Mouse (Mus musculus): ENCODE measurements around the gene Cldn18.

Cldn18 gene

GRCm38 (mm10) chr9:99717134-99717533, at the start of gene Cldn18:
Cldn18 (minus strand) TSS chr9:99717267.
- no peak for DNase-seq

- DNase-seq = peak; percentile 81
Measured at GRCm38 (mm10) chr9:99763530-99763929, 46.5 kb upstream of the Cldn18 start.

- DNase-seq = peak; percentile 34
Measured at GRCm38 (mm10) chr9:99750272-99750671, 33.2 kb upstream of the Cldn18 start.

DNA sequence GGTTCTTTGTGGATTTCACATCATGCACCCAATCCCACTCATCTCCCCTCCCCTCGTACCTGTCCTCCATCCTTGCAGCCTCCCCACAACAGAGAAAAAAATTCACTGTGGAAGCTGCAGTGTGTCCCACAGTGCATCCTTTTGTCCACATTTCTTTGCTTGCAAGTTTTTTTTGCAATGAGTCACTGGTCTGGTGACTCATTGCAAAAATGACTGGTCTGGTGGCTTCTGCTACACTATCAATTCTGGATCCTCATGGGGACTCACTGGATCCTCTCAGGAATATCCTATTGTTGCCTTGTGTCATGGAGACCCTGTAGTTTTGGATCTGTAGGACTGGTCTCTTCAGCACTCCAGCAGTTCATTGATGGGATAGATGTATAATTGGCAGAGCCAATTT, 31.2 kb upstream of the Cldn18 start:
- DNase-seq = no peak

- DNase-seq = no peak
Measured at GRCm38 (mm10) chr9:99747731-99748130, 30.7 kb upstream of the Cldn18 start.

DNA sequence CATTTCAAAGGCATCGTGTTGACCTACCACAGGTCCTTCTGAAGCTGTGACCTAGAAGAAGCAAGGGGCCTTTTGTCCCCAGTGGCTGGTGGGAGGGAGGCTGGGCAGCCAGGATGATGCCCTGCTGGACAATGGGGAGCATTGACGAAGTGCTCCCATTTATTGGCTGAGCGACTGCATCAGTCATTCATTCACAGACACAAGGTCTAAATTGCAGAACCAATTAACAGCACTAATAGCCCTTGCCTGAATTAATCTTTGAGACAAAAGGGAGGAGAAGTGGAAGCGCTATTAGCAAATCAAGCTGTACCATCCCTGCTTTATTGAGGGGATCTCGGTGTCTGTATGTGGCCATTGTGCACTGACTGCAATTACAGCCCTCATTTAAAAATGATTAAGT, 27.5 kb upstream of the Cldn18 start:
- peak; percentile 98 for DNase-seq

DNA sequence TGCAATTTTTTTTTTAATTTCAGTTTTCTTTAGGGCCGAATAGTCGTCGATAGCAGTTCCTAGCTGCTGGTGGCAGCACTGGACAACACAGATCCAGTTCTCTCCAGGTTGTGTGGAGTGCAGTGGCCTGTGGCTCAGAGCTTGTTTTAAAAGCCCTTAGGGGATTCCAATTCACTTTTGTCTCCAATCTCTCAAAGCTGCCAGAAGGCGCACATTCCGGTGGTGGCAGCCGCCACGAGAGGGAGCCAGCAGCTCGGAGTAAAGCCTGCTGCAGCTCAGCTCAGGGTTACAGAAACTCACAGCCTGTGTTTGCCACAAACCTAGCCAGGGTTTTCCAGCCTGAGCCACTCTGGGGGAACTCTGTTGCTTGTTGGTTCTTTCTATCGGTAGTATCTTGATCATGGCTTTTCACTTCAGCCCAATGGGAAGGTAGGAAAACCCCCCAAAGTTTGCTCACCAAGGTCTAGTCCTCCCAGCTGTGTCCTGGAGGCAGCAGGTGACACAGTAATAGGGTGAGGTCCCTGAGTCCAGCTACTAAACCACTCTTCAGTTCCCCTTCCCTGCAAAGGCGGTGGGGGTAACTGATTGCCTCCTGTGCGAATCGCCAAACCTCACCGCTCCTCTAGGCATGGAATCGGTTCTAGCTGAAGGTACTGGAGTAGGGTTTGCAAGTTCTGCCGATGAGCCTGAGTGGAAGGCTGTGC, 13.0 kb upstream of the Cldn18 start:
- peak; percentile 84 for DNase-seq

DNA sequence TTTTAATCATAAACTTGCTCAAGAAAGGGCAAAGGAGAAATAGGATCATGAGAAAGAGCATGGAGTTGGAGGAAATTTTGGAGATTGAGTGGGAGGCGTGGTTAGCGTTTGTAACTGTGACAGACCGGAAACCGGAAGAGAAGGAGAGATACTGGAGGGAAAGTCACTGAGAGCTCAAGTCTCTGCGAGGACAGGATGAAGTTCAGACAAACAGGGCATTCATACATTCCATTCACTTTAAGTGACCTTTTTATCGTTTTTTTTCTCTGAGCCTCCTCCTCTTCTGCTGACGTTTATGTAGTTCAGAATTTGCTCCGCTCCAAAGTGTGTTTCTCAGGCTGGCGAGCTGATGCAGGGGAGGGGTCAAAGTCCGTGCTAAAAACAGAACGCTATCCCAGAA, 10.8 kb upstream of the Cldn18 start:
- no peak for DNase-seq

- DNase-seq = no peak
Measured at GRCm38 (mm10) chr9:99725278-99725677, 8.2 kb upstream of the Cldn18 start.

DNA sequence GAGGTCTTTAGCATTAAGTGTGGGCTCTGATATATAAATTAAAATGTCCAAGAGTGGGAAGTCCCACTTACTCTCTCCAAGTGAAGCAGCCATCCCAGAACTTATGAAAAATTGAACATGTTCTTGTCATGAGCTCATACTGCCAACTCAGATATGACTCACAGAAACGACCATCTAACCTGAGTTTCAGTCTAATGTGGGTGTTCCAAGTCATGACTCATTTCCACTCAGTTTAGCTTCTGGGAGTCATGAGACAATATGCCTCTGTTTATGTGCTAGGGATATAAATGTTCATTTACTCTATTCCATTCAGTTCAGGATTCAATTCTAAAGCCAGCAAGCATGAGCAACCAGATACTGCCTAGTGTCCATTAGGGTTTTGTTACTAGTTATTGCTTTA, 2.9 kb upstream of the Cldn18 start:
- no peak for DNase-seq

DNA sequence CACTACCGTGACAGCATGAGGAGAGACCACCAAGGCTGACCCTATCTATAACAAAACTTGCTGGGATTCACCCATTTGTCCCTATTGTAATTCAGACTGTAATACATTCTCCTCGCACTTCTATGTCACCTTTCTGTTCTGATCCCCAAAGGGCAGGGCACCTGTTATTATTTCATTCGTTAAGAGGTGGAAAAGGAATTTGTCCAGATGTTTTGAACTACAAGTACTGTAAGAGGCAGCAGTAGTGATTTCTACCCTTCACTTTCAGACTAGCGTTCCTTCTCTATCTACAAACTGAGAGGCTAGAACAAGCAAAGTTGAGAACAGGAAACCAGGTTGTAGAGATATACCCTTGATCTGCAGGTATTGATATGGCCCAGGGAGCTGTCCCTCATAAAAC, 6.8 kb downstream of the Cldn18 start:
- DNase-seq = no peak

- no peak for DNase-seq
Measured at GRCm38 (mm10) chr9:99709588-99710248, 7.3 kb downstream of the Cldn18 start.

DNA sequence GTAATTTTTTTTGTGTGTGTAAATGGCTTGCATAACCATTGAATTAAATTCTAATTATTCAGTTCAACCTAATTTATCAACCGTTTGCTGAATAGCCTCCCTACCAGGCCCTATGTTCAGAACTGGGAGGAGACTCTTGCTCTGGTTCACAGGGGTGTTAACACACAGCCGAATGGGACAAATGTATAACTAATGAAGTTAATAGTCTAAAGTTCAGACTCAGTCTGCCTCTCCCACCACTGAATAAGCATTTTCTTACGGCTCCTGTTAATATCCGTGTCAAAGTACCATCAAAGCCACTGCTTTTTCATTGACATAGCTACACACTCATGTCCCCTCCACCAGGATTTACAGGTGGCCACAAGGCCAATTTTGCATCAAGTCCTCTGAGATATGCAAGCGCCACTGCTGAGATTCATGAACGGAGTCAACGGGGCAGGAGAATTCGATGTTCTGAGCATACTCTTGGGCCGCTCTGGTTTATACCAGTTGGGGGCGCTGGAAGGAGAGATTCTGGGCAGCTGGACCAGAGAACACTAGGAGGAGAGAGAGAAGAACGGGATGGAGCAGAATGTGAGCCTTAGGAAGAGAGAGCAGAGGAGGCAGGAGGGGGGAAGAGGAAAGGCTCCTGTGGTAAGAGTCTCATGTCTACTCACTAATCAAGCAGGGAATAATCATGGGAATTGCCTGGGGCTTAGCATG, 9.5 kb downstream of the Cldn18 start:
- DNase-seq = peak; percentile 9

DNA sequence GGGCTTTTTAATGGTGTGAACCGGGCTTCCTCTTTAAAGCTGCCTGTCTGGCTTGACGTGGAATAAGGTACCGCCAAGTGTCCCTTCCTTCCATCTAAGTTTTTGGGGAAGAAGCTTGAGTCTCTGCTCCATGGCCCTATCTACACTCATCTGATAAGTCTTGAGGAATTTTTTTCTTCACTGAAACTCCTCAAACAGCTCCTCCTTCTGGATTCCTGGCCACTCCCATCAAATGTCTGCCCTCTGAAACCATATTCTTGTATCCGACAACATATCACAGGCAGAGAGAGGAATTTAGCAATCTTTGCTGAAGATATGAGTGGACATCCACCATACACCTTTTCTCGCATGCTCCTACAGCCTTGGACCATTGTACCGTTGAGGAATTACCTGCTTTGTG, 10.8 kb downstream of the Cldn18 start:
- no peak for DNase-seq

DNA sequence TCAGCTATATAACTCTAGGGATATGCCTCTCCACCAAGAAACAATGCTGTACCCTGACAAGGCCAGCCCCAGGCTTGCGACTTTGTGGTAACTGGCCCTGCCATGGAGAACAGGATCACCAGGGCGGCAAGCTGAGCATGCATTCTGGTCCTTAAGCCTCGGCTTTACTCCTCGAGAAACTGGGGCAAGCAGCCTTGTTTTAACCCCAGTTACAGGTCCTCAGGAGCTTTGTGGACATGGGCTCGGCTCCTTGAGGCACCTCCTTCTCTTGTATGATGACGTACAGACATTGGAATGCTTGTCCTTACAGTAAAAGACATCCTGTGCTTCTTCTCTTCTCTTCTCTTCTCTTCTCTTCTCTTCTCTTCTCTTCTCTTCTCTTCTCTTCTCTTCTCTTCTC, 13.4 kb downstream of the Cldn18 start:
- no peak for DNase-seq

DNA sequence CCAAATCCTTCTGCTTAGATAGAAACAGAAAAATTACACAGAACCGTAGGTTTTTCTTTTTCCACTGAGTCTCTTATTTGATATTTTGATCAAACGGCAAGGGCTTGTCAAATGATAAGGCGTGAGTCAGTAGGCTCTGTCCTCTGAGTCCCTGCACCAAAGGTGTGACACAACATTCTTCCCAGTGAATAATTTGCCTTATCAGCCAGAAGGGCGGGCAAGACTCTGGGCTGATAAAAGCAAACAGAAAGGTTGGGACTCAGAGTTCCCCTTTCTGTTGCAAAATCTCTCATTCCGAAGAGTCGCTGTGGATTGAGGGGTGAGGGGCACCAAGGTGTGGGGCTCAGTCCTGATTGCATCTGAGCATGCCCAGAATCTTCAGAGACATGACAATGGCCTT, 14.9 kb downstream of the Cldn18 start:
- no peak for DNase-seq

- no peak for DNase-seq
Measured at GRCm38 (mm10) chr9:99701187-99701586, 15.9 kb downstream of the Cldn18 start.

- DNase-seq = no peak
Measured at GRCm38 (mm10) chr9:99699752-99700389, 17.2 kb downstream of the Cldn18 start.

DNA sequence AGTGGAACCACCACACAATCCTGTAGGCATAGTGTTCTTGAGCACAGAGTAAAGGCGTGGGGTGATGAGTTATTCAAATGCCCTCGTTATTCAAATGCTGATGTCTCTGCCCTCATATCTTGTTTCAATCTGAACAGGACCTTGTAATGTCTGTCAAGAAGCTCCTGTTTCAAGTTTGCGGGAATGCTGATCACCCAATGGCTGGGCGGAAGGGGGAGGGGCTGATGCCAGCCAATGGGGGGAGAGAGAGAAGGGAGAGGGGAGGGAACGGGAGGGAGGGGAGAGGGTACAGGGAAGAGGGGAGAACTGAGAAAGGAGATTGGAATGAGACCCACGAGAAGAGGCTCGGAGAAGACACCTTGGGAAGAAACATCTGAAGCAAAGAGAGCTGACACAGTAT, 22.1 kb downstream of the Cldn18 start:
- DNase-seq = peak; percentile 22

- DNase-seq = peak; percentile 20
Measured at GRCm38 (mm10) chr9:99690386-99690785, 26.7 kb downstream of the Cldn18 start.

- DNase-seq = no peak
Measured at GRCm38 (mm10) chr9:99689796-99690195, 27.3 kb downstream of the Cldn18 start.

- DNase-seq = no peak
Measured at GRCm38 (mm10) chr9:99685536-99686231, 31.4 kb downstream of the Cldn18 start.

- peak; percentile 17 for DNase-seq
Measured at GRCm38 (mm10) chr9:99685061-99685521, 32.0 kb downstream of the Cldn18 start.

Measured in retina, postnatal 1 day (tissue).